Mouse (Mus musculus) heart, adult 9 months (tissue): ENCODE measurements around the gene F11.
A peak's percentile ranks its signal among the peaks of the same experiment; 100 is the strongest.

ENCODE experiments used
- DNase-seq, 2 experiments: peaks; one replicate each; pipeline ENCODE4 v3.0.0; 2022; ENCODE audit warnings: low spot score in 2 of 2

F11 gene

GRCm38 (mm10) chr8:45261920-45262319 lies at the start of gene F11:
F11 (minus strand) TSS chr8:45262031.
- no peak for DNase-seq

- DNase-seq = no peak
These were observed 49.1 kb upstream of the F11 start for GRCm38 (mm10) chr8:45310967-45311366.

GRCm38 (mm10) chr8:45308366-45308765 lies 46.5 kb upstream of the F11 start, which contains the start of gene Gm45753:
Gm45753 (minus strand) TSS chr8:45308466.
- no peak for DNase-seq

GRCm38 (mm10) chr8:45305479-45305878 lies 43.6 kb upstream of the F11 start:
- DNase-seq = no peak

GRCm38 (mm10) chr8:45304354-45304753 lies 42.5 kb upstream of the F11 start:
- no peak for DNase-seq

- no peak for DNase-seq
These were observed 40.6 kb upstream of the F11 start for GRCm38 (mm10) chr8:45302390-45302789.

- no peak for DNase-seq
These were observed 33.4 kb upstream of the F11 start for GRCm38 (mm10) chr8:45295276-45295675.

- no peak for DNase-seq
These were observed 32.9 kb upstream of the F11 start, which contains the start of gene Klkb1 for GRCm38 (mm10) chr8:45294687-45295086. Klkb1 (minus strand) TSS chr8:45294859.

- no peak for DNase-seq
These were observed 30.0 kb upstream of the F11 start for GRCm38 (mm10) chr8:45291790-45292189.

- DNase-seq = no peak
These were observed 19.8 kb upstream of the F11 start for GRCm38 (mm10) chr8:45281630-45282029.

GRCm38 (mm10) chr8:45277453-45277852 lies 15.6 kb upstream of the F11 start:
- DNase-seq = no peak

GRCm38 (mm10) chr8:45274317-45274716 lies 12.5 kb upstream of the F11 start:
- DNase-seq = no peak

- no peak for DNase-seq
These were observed 7.2 kb upstream of the F11 start for GRCm38 (mm10) chr8:45269056-45269455.

GRCm38 (mm10) chr8:45268485-45268884 lies 6.7 kb upstream of the F11 start:
- no peak for DNase-seq

- DNase-seq = peak; percentile 20 to 34
These were observed 6.0 kb upstream of the F11 start for GRCm38 (mm10) chr8:45267611-45268391.

GRCm38 (mm10) chr8:45266993-45267392 lies 5.2 kb upstream of the F11 start:
- DNase-seq = peak; percentile 7 to 9

- no peak for DNase-seq
These were observed 3.1 kb upstream of the F11 start for GRCm38 (mm10) chr8:45264918-45265317.

GRCm38 (mm10) chr8:45262851-45263250 lies 1.0 kb upstream of the F11 start:
- no peak for DNase-seq

GRCm38 (mm10) chr8:45258421-45258820 lies 3.4 kb downstream of the F11 start:
- no peak for DNase-seq

- no peak for DNase-seq
These were observed 6.8 kb downstream of the F11 start for GRCm38 (mm10) chr8:45255040-45255439.

- no peak for DNase-seq
These were observed 7.5 kb downstream of the F11 start for GRCm38 (mm10) chr8:45254194-45254842.

GRCm38 (mm10) chr8:45253586-45253985 lies 8.2 kb downstream of the F11 start:
- DNase-seq = no peak

GRCm38 (mm10) chr8:45253111-45253510 lies 8.7 kb downstream of the F11 start:
- no peak for DNase-seq
